Mouse (Mus musculus) adrenal gland, postnatal 10 days (tissue): ENCODE measurements around the gene C130026I21Rik. TPM values are rescaled to one million over a fixed set of nuclear protein-coding genes. Genes with fewer than 3 reads are reported as not detected.
"Not testable (repeated sequence)": the region's sequence is repeated elsewhere in the genome, so short reads cannot be mapped to it uniquely, and the experiment has no call there.

ENCODE experiments used
- DNase-seq: peaks from one replicate; pipeline ENCODE4 v3.0.0; 2021; ENCODE audit warnings: mixed read lengths
- long read RNA-seq, 2 experiments: library from polyadenylated mRNA; stranded (forward); transcript quantifications; one replicate each; pipeline ENCODE4 v2.0.0; 2021
- total RNA-seq, 2 experiments: library from RNA; stranded (reverse); gene quantifications; 2 replicates each; pipeline ENCODE4 v1.2.3; 2021

The C130026I21Rik gene
- total RNA-seq, result 1 to 10 TPM; 1.3 TPM
- long read RNA-seq, experiment 1, partial matches to known transcripts, result 0 of 2 reads
- long read RNA-seq, experiment 1, other reads (novel, unspliced or antisense), result 2 of 2 reads
- long read RNA-seq, experiment 2, partial matches to known transcripts, result 0 of 1 reads
- long read RNA-seq, experiment 2, other reads (novel, unspliced or antisense), result 1 of 1 reads

- DNase-seq, result not testable (repeated sequence)
These were observed at the start of gene C130026I21Rik for GRCm38 (mm10) chr1:85270466-85270865. Gene C130026I21Rik, minus strand, starts transcription at chr1:85270566.

GRCm38 (mm10) chr1:85287063-85287462 is 16.7 kb upstream of the C130026I21Rik start:
- DNase-seq, result peak; percentile 21

- DNase-seq, result not testable (repeated sequence)
These were observed 6.1 kb upstream of the C130026I21Rik start for GRCm38 (mm10) chr1:85276421-85276820.

GRCm38 (mm10) chr1:85258634-85259033 is 11.7 kb downstream of the C130026I21Rik start:
- DNase-seq, result peak; percentile 21

GRCm38 (mm10) chr1:85255217-85255616 is 15.1 kb downstream of the C130026I21Rik start:
- DNase-seq, result not testable (repeated sequence)

GRCm38 (mm10) chr1:85251211-85251610 is 19.2 kb downstream of the C130026I21Rik start:
- DNase-seq, result not testable (repeated sequence)

GRCm38 (mm10) chr1:85248985-85249384 is 21.4 kb downstream of the C130026I21Rik start:
- DNase-seq, result not testable (repeated sequence)

GRCm38 (mm10) chr1:85246776-85247460 is 23.4 kb downstream of the C130026I21Rik start:
- not testable (repeated sequence) for DNase-seq

GRCm38 (mm10) chr1:85246266-85246665 is 24.1 kb downstream of the C130026I21Rik start:
- DNase-seq, result not testable (repeated sequence)

GRCm38 (mm10) chr1:85244941-85245340 is 25.4 kb downstream of the C130026I21Rik start:
- not testable (repeated sequence) for DNase-seq

- DNase-seq, result not testable (repeated sequence)
These were observed 27.3 kb downstream of the C130026I21Rik start for GRCm38 (mm10) chr1:85243023-85243422.

- not testable (repeated sequence) for DNase-seq
These were observed 31.2 kb downstream of the C130026I21Rik start for GRCm38 (mm10) chr1:85239018-85239775.

GRCm38 (mm10) chr1:85206531-85206930 is 63.8 kb downstream of the C130026I21Rik start:
- DNase-seq, result not testable (repeated sequence)

- not testable (repeated sequence) for DNase-seq
These were observed 70.8 kb downstream of the C130026I21Rik start for GRCm38 (mm10) chr1:85199523-85199922.

- not testable (repeated sequence) for DNase-seq
These were observed 71.6 kb downstream of the C130026I21Rik start for GRCm38 (mm10) chr1:85198647-85199350.

GRCm38 (mm10) chr1:85196732-85197131 is 73.6 kb downstream of the C130026I21Rik start:
- not testable (repeated sequence) for DNase-seq

- not testable (repeated sequence) for DNase-seq
These were observed 76.6 kb downstream of the C130026I21Rik start for GRCm38 (mm10) chr1:85193761-85194160.

- not testable (repeated sequence) for DNase-seq
These were observed 88.4 kb downstream of the C130026I21Rik start for GRCm38 (mm10) chr1:85181981-85182380.

- not testable (repeated sequence) for DNase-seq
These were observed 91.4 kb downstream of the C130026I21Rik start for GRCm38 (mm10) chr1:85178971-85179370.

- not testable (repeated sequence) for DNase-seq
These were observed 107.5 kb downstream of the C130026I21Rik start for GRCm38 (mm10) chr1:85162841-85163240.

GRCm38 (mm10) chr1:85155151-85155550 is 115.2 kb downstream of the C130026I21Rik start:
- not testable (repeated sequence) for DNase-seq

GRCm38 (mm10) chr1:85133671-85134070 is 136.7 kb downstream of the C130026I21Rik start:
- not testable (repeated sequence) for DNase-seq
